Mouse (Mus musculus) urinary bladder, adult 2 months (tissue): ENCODE measurements around the gene Etl4. TPM values are rescaled to one million over a fixed set of nuclear protein-coding genes. Genes with fewer than 3 reads are reported as not detected.
"Not testable (repeated sequence)": the region's sequence is repeated elsewhere in the genome, so short reads cannot be mapped to it uniquely, and the experiment has no call there.

Experiments used
- DNase-seq: peaks from one replicate; pipeline ENCODE4 v3.0.0; 2022; ENCODE audit warnings: low spot score
- polyA plus RNA-seq: library from polyadenylated mRNA; depleted of rRNA; stranded (reverse); fragments of >200 nt; gene quantifications from 2 replicates; pipeline ENCODE4 v1.2.3, GENCODE M21; 2012

Etl4 gene
- polyA plus RNA-seq, 1 experiment, result 40.5 TPM

DNA sequence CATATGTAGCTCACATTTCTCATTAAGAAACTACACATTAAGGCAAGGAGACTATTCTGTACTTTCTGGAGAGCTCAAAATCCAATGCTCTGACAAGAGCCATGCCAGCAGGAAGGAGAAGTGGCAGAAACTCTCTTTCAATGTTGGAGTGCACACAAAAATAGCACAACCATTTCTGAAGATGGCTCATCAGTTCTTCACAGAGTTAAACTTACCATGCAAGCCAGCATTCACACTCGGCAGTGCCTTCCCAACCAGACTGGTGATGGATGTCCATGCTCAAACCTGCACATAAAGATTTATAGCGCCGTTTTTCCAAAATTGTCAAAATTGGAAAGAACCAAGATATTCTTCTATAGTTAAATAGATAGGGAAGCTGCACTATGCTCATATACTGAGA, 392.9 kb downstream of the Etl4 start:
- no peak for DNase-seq

DNA sequence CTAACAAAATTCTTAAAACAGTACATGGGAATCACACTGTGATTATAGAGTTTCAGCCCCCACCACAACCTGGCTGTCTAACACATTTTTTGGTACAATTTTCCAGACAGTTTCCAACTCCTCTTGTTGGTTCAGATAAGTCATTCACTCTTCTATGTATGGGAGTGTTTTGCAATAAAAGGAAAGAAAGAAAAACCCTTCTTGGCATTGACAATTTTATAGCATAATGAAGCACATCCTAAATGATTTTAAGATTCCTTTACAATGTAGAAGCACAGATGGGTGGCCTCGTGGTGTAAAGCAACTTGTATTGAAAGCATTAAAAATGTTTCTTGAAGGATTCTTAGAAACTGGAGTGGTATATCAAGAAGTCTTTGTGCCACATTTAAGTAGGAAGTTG, 415.4 kb downstream of the Etl4 start:
- no peak for DNase-seq

DNA sequence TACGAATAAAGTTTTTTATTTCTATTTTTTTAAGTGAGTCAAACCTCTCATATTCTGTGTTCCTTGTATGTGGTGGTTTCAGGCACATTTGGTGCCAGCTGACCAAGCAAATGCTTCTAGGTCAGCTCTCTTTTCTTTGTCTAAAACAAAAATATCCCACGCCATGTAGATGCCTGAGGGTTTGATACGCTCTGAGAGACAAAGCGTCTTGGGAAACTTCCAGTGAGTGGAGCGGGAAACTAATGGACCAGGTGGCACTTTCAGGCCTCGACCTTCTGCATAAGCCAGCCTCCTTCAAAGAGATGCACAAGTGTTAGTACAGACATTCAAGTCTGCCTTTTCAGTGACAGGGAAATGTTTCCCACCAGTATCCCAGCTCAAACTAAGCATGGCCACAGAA, 426.6 kb downstream of the Etl4 start:
- no peak for DNase-seq

- DNase-seq, result no peak
Measured at GRCm38 (mm10) chr2:20339016-20339734, 429.6 kb downstream of the Etl4 start.

- no peak for DNase-seq
Measured at GRCm38 (mm10) chr2:20339919-20340318, 430.3 kb downstream of the Etl4 start.

- no peak for DNase-seq
Measured at GRCm38 (mm10) chr2:20346873-20347272, 437.3 kb downstream of the Etl4 start.

GRCm38 (mm10) chr2:20349268-20349667, 439.7 kb downstream of the Etl4 start:
- no peak for DNase-seq

GRCm38 (mm10) chr2:20352796-20353195, 443.2 kb downstream of the Etl4 start:
- DNase-seq, result no peak

GRCm38 (mm10) chr2:20377026-20377425, 467.4 kb downstream of the Etl4 start:
- no peak for DNase-seq

DNA sequence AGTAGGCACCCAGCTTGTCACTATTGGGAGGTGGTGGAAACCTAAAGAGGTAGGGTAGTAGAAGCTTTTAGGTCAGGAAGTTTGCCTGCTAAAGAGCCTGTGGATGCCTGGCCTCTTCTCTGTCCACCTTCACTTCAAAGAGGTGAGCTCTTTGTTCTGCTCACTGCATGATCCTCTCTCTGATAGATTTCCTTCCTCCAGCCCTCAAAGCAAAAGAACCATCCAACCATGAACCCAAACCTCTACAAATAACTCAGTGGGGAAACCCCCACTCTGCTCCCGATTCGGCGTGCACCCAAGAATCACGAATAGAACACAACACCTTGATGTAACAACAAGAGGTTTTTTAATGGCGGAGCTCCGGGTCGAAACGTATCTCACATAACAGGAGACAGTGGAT, 471.3 kb downstream of the Etl4 start:
- DNase-seq, result not testable (repeated sequence)

DNA sequence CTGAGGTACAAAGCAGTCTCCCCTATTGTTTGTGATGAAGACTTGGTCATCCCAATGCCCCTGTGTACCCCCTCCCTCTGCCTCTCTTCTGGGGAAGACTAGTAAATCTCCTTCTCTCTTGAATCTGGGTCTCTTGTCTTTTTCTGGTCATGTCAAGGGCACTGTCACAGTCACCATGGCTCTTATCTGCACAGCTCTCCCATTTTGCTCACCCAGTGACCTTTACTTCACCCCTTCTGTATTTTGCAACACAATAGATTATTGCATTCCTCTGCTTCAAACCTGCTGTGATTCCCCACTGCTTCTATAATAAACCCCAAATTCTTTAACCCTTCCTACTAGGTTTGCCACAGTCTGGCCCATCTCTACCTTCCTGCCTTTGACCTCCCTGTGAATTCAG, 484.5 kb downstream of the Etl4 start:
- DNase-seq, result no peak

- DNase-seq, result no peak
Measured at GRCm38 (mm10) chr2:20396978-20397377, 487.4 kb downstream of the Etl4 start.

GRCm38 (mm10) chr2:20400556-20400955, 491.0 kb downstream of the Etl4 start:
- no peak for DNase-seq

- no peak for DNase-seq
Measured at GRCm38 (mm10) chr2:20404395-20404794, 494.8 kb downstream of the Etl4 start.

GRCm38 (mm10) chr2:20407101-20407500, 497.5 kb downstream of the Etl4 start:
- DNase-seq, result no peak

GRCm38 (mm10) chr2:20414856-20415255, 505.3 kb downstream of the Etl4 start:
- no peak for DNase-seq

DNA sequence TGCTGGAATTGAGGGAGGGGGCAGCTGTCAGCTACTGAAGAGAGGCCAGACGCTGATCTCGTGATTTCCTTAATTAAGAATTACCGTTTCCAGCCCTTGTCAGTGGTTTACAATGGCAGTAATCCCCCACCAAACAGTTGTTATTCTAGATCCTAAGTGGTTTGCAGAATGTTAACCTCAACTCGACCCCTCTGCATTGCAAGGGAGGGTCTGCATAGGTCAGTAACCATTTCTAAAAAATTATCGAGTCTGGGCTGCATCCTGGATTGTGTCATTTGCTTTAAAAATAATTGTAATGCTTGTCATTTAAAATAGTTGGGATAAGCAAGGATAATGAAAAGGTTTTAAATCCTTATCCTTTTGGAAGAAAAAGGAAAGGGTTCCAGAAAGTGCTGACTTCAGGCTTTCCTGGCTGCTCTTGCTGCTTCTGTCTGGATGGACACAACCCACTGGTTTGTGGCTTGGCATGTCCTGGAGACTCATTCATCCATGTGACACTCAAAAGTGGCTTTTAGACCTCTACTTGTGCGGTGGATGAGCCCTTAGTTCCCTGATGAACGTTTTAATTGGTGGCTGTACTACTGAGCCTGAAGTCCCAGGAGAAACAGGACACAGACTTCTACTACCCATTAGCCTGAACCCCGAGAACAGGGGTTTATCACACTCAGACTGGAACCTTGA, 507.5 kb downstream of the Etl4 start:
- no peak for DNase-seq

DNA sequence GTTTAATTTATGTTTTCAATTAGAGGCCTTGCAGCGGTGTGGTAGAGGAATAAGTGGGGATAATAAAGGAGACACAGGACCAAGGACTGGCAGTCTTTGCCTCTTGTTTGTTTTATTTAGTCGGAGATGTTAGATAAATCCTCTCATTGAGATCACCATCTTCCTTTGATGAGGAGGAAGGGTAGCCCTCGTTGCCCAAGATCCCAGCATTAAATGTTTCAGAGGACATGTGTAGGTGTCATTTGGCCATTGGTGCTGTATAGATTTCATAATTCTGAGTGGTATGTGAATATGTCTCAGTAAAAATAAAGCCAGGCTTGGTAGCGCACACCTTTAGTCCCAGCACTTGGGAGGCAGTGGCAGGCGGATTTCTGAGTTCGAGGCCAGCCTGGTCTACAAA, 508.4 kb downstream of the Etl4 start:
- DNase-seq, result no peak

DNA sequence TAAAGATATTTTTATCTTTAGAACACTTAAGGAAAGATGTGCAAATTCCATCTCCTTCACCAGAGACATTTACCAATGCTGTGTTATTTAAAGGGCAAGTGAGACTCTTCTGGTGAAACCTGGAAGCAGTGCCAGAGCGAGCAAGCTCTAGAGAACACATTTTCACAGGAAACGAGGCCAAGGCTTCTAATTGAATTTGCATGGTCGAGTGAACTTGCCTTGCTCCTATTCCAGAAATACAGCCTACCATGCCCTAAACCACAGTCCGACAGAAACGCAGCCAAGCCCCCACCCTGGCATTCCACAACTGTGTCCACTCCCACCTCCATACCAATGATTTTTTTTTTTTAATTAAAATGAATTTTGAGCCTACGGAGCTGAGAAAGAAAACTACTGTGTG, 510.4 kb downstream of the Etl4 start:
- DNase-seq, result no peak

GRCm38 (mm10) chr2:20422275-20422674, 512.7 kb downstream of the Etl4 start:
- DNase-seq, result no peak

- DNase-seq, result no peak
Measured at GRCm38 (mm10) chr2:20433656-20434055, 524.1 kb downstream of the Etl4 start.

DNA sequence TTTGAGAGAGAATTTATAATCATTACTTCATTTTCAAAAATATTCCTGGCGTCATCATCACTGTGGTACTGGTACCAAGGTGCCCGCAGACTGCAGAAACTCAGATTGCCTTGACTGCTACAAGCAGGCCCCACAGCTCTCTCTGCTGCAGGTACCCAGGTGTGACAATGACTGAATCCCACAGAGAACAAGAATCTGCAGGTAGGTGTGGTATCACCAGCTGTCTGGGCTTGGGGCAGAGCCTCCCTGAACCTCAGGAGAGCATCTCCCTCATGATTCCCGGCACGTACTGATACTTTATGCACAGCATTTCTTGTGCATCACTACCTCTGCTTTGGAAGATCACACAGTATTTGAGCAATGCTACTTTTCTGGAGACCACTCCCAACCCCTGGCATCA, 526.0 kb downstream of the Etl4 start:
- DNase-seq, result no peak

- DNase-seq, result no peak
Measured at GRCm38 (mm10) chr2:20442731-20443130, 533.2 kb downstream of the Etl4 start.
